7 mouse cellular contexts compared by ENCODE assay signal in genomic region chr6:67268245-67268612, GRCm38 (mm10). TPM values are rescaled to one million over a fixed set of nuclear protein-coding genes. Genes with fewer than 3 reads are reported as not detected.
DNase-seq lines count a peak whose midpoint lies in the region; ATAC-seq lines count a peak whose summit lies in the region.

No protein-coding gene starts in this region.

- peak overlapping the region; percentile 98 for H3K9ac ChIP-seq in forebrain, embryonic 13.5 days
- H3K9ac ChIP-seq in limb, embryonic 15.5 days = peak overlapping the region; percentile 99
- peak overlapping the region; percentile 99 for H3K9ac ChIP-seq in stomach, embryonic 16.5 days (ENCODE audit: low read length)

- H3K4me3 ChIP-seq in megakaryocyte, embryonic 14.5 days (replicated peaks) = peak overlapping the region; percentile 99
- peak overlapping the region; percentile 100 for H3K4me3 ChIP-seq in forebrain, embryonic 13.5 days
- peak overlapping the region; percentile 98 for H3K4me3 ChIP-seq in limb, embryonic 15.5 days
- H3K4me3 ChIP-seq in stomach, embryonic 16.5 days (replicated peaks; ENCODE audit: low read length) = peak overlapping the region; percentile 100

- 0% methylated on average over 2 of the region's 2 CpGs for WGBS in forebrain, embryonic 13.5 days
- WGBS in limb, embryonic 15.5 days = 1% methylated on average over 2 of the region's 2 CpGs
- 2% methylated on average over 2 of the region's 2 CpGs for WGBS in stomach, embryonic 16.5 days

- H3K4me2 ChIP-seq in forebrain, embryonic 13.5 days = peak overlapping the region; percentile 75
- H3K4me2 ChIP-seq in limb, embryonic 15.5 days = peak overlapping the region; percentile 49
- peak overlapping the region; percentile 72 for H3K4me2 ChIP-seq in stomach, embryonic 16.5 days (ENCODE audit: low read depth, low read length)

- H3K9me3 ChIP-seq in megakaryocyte, embryonic 14.5 days = no peaks in the 10 kb centered on the region
- H3K9me3 ChIP-seq in forebrain, embryonic 13.5 days (replicated peaks) = no peaks in the 10 kb centered on the region
- no peaks in the 10 kb centered on the region for H3K9me3 ChIP-seq in limb, embryonic 15.5 days
- no peaks in the 10 kb centered on the region for H3K9me3 ChIP-seq in stomach, embryonic 16.5 days (replicated peaks; ENCODE audit: control insufficient read depth, low read length)

- H3K27ac ChIP-seq in forebrain, embryonic 13.5 days = no peak overlapping the region
- H3K27ac ChIP-seq in limb, embryonic 15.5 days = peak overlapping the region; percentile 39; the same call in 1 of the 2 replicates
- H3K27ac ChIP-seq in stomach, embryonic 16.5 days (ENCODE audit: low read length) = peak overlapping the region; percentile 93; the same call in 1 of the 2 replicates

- no peak for ATAC-seq in megakaryocyte, adult 5-6 weeks (ENCODE audit: poor library complexity, severe bottlenecking)
- no peak for ATAC-seq in forebrain, embryonic 13.5 days
- no peak for ATAC-seq in limb, embryonic 15.5 days (ENCODE audit: insufficient number of reproducible peaks, low FRiP score, low TSS enrichment, low read depth)
- ATAC-seq in stomach, embryonic 16.5 days (ENCODE audit: insufficient read depth, low FRiP score) = no peak

- peaks cover 34% of the 10 kb centered on the region for H3K4me1 ChIP-seq in megakaryocyte, embryonic 14.5 days
- H3K4me1 ChIP-seq in forebrain, embryonic 13.5 days = peaks cover 17% of the 10 kb centered on the region
- H3K4me1 ChIP-seq in limb, embryonic 15.5 days = peaks cover 6% of the 10 kb centered on the region
- no peaks in the 10 kb centered on the region for H3K4me1 ChIP-seq in stomach, embryonic 16.5 days (ENCODE audit: control insufficient read depth, insufficient read depth, low read length)

- no peaks in the 10 kb centered on the region for H3K27me3 ChIP-seq in megakaryocyte, embryonic 14.5 days (replicated peaks)
- H3K27me3 ChIP-seq in forebrain, embryonic 13.5 days = no peaks in the 10 kb centered on the region
- H3K27me3 ChIP-seq in limb, embryonic 15.5 days = no peaks in the 10 kb centered on the region
- no peaks in the 10 kb centered on the region for H3K27me3 ChIP-seq in stomach, embryonic 16.5 days (ENCODE audit: control insufficient read depth, insufficient read depth, low read length)

- no peak for DNase-seq in adrenal gland, postnatal 25 days
- no peak for DNase-seq in gastrocnemius, postnatal 10 days

- H3K36me3 ChIP-seq in megakaryocyte, embryonic 14.5 days (replicated peaks; ENCODE audit: low read length) = peaks cover 22% of the 10 kb centered on the region
- H3K36me3 ChIP-seq in forebrain, embryonic 13.5 days (ENCODE audit: poor library complexity, severe bottlenecking) = peaks cover 14% of the 10 kb centered on the region
- H3K36me3 ChIP-seq in limb, embryonic 15.5 days = peaks cover 9% of the 10 kb centered on the region
- H3K36me3 ChIP-seq in stomach, embryonic 16.5 days (ENCODE audit: control insufficient read depth, insufficient read depth, low read length) = peaks cover 5% of the 10 kb centered on the region; the same call in 1 of the 2 replicates

RNA-seq across cellular contexts. Expression of gene Serbp1, which starts 30.3 kb away (rescaled TPM):
- polyA plus RNA-seq in megakaryocyte, embryonic 14.5 days (2012; ENCODE audit: insufficient read depth, low replicate concordance) = 385 and 1,065 TPM in 2 replicates
- total RNA-seq in megakaryocyte, adult 5-6 weeks (2015) = 412 and 434 TPM in 2 replicates
- total RNA-seq in megakaryocyte, adult 5-6 weeks (2017) = 996 and 1,021 TPM in 2 replicates
- 351 and 352 TPM in 2 replicates for polyA plus RNA-seq in forebrain, embryonic 13.5 days (2015; fragmentation: Nextera tagmentation; extraction: Ambion mirVana)
- polyA plus RNA-seq in limb, embryonic 15.5 days (2015; fragmentation: Nextera tagmentation; extraction: Ambion mirVana) = 381 and 399 TPM in 2 replicates
- polyA plus RNA-seq in stomach, embryonic 16.5 days (2015; fragmentation: Nextera tagmentation; extraction: Ambion mirVana) = 277 and 295 TPM in 2 replicates
- 323 and 405 TPM in 2 replicates for total RNA-seq in adrenal gland, postnatal 25 days (2021)
- total RNA-seq in gastrocnemius, postnatal 10 days (2021) = 100 to 1,000 TPM; 416 to 434 TPM
